Mouse (Mus musculus): Measurements from ENCODE around the gene Gad1. TPM values are rescaled to one million over a fixed set of nuclear protein-coding genes. Genes with fewer than 3 reads are reported as not detected.

Gene Gad1
- total RNA-seq (2021) = 1 to 10 TPM in 1 of 2 experiments, under 1 TPM in 1; 0.78 to 1.7 TPM
- long read RNA-seq, experiment 1, partial matches to known transcripts = 1 of 2 reads
- long read RNA-seq, experiment 1, other reads (novel, unspliced or antisense) = 1 of 2 reads
- long read RNA-seq, experiment 2 = 0 reads

GRCm38 (mm10) chr2:70552772-70553171, at the start of gene Gad1:
Gene Gad1 (plus strand): TSS chr2:70553072.
- no peak for DNase-seq

GRCm38 (mm10) chr2:70503436-70503835, 49.4 kb upstream of the Gad1 start:
- DNase-seq = no peak

DNA sequence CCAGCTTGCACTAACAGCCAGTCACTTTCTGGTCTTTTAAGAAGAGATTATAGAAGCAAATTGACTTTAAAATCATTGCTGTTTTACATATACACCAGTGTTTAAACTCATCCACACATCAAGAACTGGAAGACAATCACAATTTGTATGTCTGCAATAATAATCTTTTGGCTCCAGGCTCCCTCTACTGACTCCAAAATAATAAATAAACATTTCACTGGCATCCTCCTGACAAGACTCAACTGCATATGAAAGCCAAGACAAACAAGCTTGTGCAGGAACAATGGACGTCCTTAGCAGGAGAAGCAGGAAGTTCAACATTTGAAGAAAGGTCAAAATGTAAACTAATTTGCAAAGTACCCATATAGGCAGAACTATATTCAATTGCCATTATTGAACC, 47.6 kb upstream of the Gad1 start:
- no peak for DNase-seq

GRCm38 (mm10) chr2:70505896-70506295, 47.0 kb upstream of the Gad1 start:
- DNase-seq = no peak

GRCm38 (mm10) chr2:70506372-70506771, 46.5 kb upstream of the Gad1 start:
- no peak for DNase-seq

GRCm38 (mm10) chr2:70508496-70508895, 44.4 kb upstream of the Gad1 start, which contains the start of gene Erich2:
Gene Erich2 (plus strand): TSS chr2:70508819.
- DNase-seq = no peak

DNA sequence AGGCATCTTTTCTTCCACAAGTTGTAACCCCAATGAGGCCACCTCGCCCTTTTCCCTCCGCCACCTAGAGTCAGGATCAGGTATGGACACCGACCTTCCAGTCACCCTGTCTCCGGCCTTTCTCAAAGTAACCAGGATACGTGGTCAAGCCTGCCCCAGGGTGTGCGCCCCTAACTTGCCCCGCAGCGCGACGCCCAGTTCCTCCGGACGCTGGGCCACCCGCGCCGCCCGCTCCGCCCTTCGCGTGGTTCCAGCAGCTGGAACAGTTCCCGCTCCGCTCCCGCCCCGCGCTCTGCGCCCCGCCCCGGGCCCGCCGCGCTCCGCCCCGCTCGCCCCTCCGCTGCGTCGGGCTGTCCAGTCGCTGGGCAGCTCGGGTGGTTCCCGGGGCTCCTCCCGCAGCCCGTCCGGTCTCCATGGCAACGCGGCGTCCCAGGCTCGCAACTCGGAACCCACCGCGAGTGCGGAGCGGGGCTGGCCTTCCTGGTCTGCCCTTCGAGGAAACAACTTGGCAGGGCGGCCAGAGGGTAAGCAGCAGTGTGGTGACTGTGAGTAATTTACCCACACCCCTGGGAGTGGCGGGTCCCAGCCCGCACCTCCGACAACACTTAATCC, 43.7 kb upstream of the Gad1 start:
- peak; percentile 90 for DNase-seq

DNA sequence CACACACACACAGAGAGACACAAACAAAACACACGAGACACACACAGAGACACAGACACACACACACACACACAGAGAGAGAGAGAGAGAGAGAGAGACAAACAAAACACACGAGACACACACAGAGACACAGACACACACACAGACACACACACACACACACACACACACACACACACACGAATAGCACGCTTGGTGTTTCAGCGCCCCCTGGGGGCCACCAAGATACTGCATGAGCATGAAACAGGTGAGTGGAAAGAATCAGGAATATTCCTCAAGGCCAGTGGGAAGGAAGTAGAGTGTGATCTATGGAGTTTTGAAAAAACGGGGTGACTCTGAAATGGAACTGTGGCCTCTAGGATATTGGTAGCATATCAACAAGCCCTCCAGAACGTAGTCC, 14.6 kb upstream of the Gad1 start:
- DNase-seq = peak; percentile 69

GRCm38 (mm10) chr2:70550671-70551070, 2.2 kb upstream of the Gad1 start:
- DNase-seq = no peak

GRCm38 (mm10) chr2:70551446-70551845, 1.4 kb upstream of the Gad1 start:
- no peak for DNase-seq

DNA sequence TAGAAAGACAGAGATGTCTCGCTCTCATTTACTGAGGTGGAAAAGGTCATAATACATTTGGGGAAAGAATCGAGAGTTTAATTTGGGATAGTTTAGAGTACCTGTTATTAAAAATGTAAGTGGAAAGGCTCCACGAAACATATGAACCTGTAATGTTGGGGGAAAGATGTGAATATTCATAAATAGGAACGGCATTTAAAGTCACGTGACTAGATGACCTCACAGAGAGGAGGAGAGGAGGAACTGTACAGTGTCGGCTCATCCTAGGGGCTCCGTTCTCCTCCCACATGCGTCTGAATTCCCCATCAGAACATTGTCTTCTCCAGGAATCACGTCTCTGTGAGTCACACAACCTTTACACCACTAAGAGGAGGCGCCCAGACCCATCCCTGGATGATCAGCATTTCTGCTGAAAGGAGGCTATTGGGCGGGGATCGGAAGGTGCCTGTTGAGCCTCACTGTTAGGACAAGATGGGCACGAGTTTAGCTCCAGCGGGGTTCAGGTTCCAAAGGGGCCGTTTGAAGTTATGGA, 739 bp upstream of the Gad1 start:
- no peak for DNase-seq

DNA sequence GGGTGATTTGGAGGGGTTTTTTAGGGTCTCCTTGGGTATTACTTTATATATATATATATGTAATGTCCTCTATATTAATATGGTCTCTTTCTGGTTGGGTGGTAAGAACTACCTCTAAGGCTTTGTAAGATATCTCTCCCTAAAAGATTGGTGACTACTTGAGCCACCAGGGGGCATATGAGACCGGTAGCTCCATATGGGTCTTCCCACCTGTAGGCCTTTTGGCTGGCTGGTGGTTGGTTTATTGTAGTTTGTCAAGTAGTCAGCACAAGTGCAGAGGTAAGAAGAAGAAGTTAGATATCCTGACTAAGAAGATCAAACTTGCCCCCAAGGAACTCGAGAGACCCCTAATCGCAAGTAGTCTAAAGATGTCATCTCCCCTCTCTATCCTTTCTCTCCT, 954 bp downstream of the Gad1 start:
- DNase-seq = no peak

DNA sequence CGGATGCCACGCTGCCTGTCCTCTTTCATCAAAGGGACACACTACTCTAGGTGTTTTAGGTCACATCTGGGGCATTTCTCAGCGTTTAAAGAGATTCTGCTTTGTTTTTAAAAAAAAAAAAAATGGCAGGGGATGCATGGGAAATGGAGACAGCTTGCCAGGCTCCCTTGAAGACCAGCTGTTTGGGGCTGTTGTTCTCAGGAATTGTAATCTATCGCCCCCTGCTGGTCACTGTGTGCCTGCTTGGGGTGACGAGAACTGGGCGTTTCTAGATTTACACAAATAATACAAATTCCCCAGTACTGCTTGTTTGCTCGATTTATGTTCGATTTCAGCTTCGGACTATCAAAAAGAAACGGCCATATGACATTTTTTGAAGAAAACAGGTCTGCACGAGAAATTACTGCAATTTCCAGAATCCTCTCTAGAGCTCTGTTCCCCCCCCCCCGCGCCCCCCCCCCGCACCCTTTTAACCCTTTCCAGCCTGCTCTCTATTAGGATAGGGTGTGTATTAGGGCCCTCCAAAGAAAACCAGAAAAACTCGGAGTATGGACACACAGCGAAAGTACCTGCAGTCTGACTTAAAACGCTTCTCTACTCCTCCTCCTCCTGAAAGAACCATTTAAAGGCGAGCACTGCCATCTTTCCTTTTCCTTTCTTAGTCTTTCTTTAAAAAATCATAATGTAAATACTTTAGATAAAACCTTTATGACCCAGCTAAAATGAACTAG, 5.4 kb downstream of the Gad1 start:
- DNase-seq = peak; percentile 89

GRCm38 (mm10) chr2:70558843-70559451, 6.1 kb downstream of the Gad1 start:
- DNase-seq = no peak

GRCm38 (mm10) chr2:70559520-70559919, 6.6 kb downstream of the Gad1 start:
- peak; percentile 83 for DNase-seq

GRCm38 (mm10) chr2:70561077-70561795, 8.4 kb downstream of the Gad1 start:
- peak; percentile 62 for DNase-seq

GRCm38 (mm10) chr2:70562011-70562491, 9.2 kb downstream of the Gad1 start:
- peak; percentile 35 for DNase-seq

DNA sequence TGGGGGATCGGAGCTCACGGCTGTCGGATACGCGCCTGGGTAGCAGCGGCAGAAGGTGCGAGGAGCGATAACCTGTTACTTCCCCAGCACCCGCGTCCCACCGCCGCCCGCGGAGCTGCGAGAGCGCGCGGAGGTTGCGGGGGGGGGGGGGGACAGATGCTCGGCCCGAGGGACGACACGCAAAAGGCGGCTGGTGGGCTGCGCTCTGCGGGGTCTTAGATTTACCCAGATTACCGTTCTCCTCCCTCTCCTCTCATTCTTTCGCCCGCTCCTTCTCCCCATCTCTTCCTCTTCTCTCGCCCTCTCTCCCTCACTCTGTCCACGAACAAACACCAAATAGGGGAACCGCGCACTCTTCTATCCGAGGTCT, 9.7 kb downstream of the Gad1 start:
- DNase-seq = no peak

GRCm38 (mm10) chr2:70562981-70563671, 10.3 kb downstream of the Gad1 start:
- no peak for DNase-seq

DNA sequence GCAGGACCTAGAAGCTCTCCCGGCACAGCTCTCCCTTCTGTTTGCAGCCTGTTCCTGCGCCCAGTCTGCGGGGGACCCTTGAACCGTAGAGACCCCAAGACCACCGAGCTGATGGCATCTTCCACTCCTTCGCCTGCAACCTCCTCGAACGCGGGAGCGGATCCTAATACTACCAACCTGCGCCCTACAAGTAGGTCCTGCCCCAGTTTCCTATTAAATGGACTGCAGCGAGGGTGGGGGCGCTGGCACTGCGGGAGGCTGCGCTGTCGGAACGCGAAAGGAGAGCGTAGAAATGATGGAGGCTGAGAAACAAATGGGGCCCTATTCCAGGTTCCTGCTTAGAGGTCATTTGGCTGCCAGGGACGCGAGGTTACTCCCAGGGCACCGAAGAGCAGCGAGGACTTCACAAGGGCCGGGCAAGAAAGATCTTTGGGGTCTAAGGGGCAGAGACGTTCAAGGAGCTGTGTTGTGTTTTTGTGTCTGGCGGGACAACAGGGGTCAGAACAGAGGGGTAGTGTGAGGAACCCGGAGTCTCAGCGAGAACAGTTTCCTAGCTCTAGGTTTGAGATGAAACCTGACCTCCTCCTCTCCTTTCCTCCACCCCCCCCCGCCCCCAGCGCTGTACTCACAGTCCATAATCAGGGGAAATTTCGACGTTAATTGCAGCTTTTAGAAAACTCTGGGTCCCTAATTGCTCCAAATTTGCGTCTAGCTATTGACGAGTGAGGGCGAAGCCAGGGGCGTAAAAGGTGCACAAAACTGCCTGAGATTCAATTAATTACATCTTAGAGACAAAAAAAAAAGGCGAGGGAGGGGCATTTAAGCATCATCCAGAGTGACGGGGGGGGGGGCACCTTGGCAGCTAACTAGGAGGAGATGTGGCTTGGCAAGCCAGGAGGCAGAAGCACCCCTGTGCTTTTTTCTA, 11.1 kb downstream of the Gad1 start:
- DNase-seq = no peak

All from adrenal gland, postnatal 10 days (tissue).